Mouse (Mus musculus) kidney, postnatal 10 days (tissue): ENCODE data around the gene Lasp1.
A peak's percentile ranks its signal among the peaks of the same experiment; 100 is the strongest.
"Not testable (repeated sequence)": the region's sequence is repeated elsewhere in the genome, so short reads cannot be mapped to it uniquely, and the experiment has no call there.

ENCODE experiments used
- DNase-seq: peaks from one replicate; pipeline ENCODE4 v3.0.0; 2021; ENCODE audit warnings: mixed read lengths

The Lasp1 gene

GRCm38 (mm10) chr11:97830501-97830900 lies 31.7 kb downstream of the Lasp1 start:
- no peak for DNase-seq

- DNase-seq = no peak
Observed at GRCm38 (mm10) chr11:97832001-97832400, 33.2 kb downstream of the Lasp1 start.

GRCm38 (mm10) chr11:97833352-97833751 lies 34.6 kb downstream of the Lasp1 start:
- no peak for DNase-seq

- DNase-seq = no peak
Observed at GRCm38 (mm10) chr11:97836541-97836940, 37.7 kb downstream of the Lasp1 start.

- not testable (repeated sequence) for DNase-seq
Observed at GRCm38 (mm10) chr11:97837051-97837450, 38.3 kb downstream of the Lasp1 start.

GRCm38 (mm10) chr11:97837641-97838149 lies 38.9 kb downstream of the Lasp1 start:
- no peak for DNase-seq

- no peak for DNase-seq
Observed at GRCm38 (mm10) chr11:97838779-97839440, 40.1 kb downstream of the Lasp1 start.

GRCm38 (mm10) chr11:97839441-97840134 lies 40.8 kb downstream of the Lasp1 start:
- no peak for DNase-seq

- no peak for DNase-seq
Observed at GRCm38 (mm10) chr11:97840135-97840490, 41.3 kb downstream of the Lasp1 start.

GRCm38 (mm10) chr11:97840539-97840954 lies 41.7 kb downstream of the Lasp1 start, which contains the start of gene B230217C12Rik:
TSS of gene B230217C12Rik (plus strand) at chr11:97840780.
- DNase-seq = no peak

- DNase-seq = peak; percentile 79
Observed at GRCm38 (mm10) chr11:97840991-97841661, 42.3 kb downstream of the Lasp1 start.

- no peak for DNase-seq
Observed at GRCm38 (mm10) chr11:97842001-97842400, 43.2 kb downstream of the Lasp1 start.

- no peak for DNase-seq
Observed at GRCm38 (mm10) chr11:97850367-97850766, 51.6 kb downstream of the Lasp1 start.

GRCm38 (mm10) chr11:97851601-97852000 lies 52.8 kb downstream of the Lasp1 start:
- no peak for DNase-seq

- DNase-seq = no peak
Observed at GRCm38 (mm10) chr11:97855473-97855872, 56.7 kb downstream of the Lasp1 start.

- DNase-seq = no peak
Observed at GRCm38 (mm10) chr11:97862148-97862547, 63.3 kb downstream of the Lasp1 start.

GRCm38 (mm10) chr11:97865421-97865820 lies 66.6 kb downstream of the Lasp1 start:
- no peak for DNase-seq

GRCm38 (mm10) chr11:97866091-97866888 lies 67.5 kb downstream of the Lasp1 start:
- no peak for DNase-seq

GRCm38 (mm10) chr11:97867591-97867990 lies 68.8 kb downstream of the Lasp1 start:
- DNase-seq = no peak

- not testable (repeated sequence) for DNase-seq
Observed at GRCm38 (mm10) chr11:97872378-97872777, 73.6 kb downstream of the Lasp1 start.

GRCm38 (mm10) chr11:97874396-97874795 lies 75.6 kb downstream of the Lasp1 start:
- DNase-seq = no peak

GRCm38 (mm10) chr11:97877341-97877740 lies 78.5 kb downstream of the Lasp1 start:
- DNase-seq = no peak

GRCm38 (mm10) chr11:97880362-97880761 lies 81.6 kb downstream of the Lasp1 start:
- DNase-seq = no peak
